Mouse (Mus musculus): ENCODE results near the gene Ceacam9.

GRCm38 (mm10) chr7:16738073-16738696, 16.5 kb downstream of the Ceacam9 start, which contains the start of gene Ap2s1:
- TF ChIP-seq CTCF (IDR thresholded peaks at IDR 0.05; ENCODE audit: borderline replicate concordance, insufficient read depth, low read depth, low read length) (no peak), POLR2A (IDR thresholded peaks at IDR 0.05; ENCODE audit: borderline replicate concordance, insufficient read depth, low read length) (peak; percentile 64; the same call in 1 of the 2 replicates)

All from cerebellum, adult 2 months (tissue).